Mouse (Mus musculus): ENCODE measurements at regions not wholly inside any gene's neighbourhood (a gene's known extent, or its start where the extent isn't known, plus 50 kb on each side); places are given as distances from the start of the nearest gene placed in this dataset.

GRCm38 (mm10) chr16:51937298-51937697, 93.7 kb upstream of the Cblb start:
- H3K27ac ChIP-seq (ENCODE audit: insufficient read depth, low read depth, low read length): no peak overlapping the region
- no peaks in the 10 kb centered on the region for H3K36me3 ChIP-seq (ENCODE audit: control insufficient read depth, insufficient read depth, low read length)
- 92% methylated on average over 9 of the region's 9 CpGs for WGBS
- H3K27me3 ChIP-seq (ENCODE audit: control insufficient read depth, insufficient read depth, low read length): no peaks in the 10 kb centered on the region
- no peak overlapping the region for H3K4me3 ChIP-seq (ENCODE audit: low read depth, low read length)
- TF ChIP-seq CTCF (IDR thresholded peaks at IDR 0.05; ENCODE audit: extremely low read depth, insufficient read length, insufficient replicate concordance, low read depth, low read length): no peak
- TF ChIP-seq POLR2A (IDR thresholded peaks at IDR 0.05; ENCODE audit: low read depth, low read length): no peak
- H3K4me1 ChIP-seq (ENCODE audit: control insufficient read depth, insufficient read depth, insufficient read length, low read length): no peaks in the 10 kb centered on the region

- H3K36me3 ChIP-seq (ENCODE audit: control insufficient read depth, insufficient read depth, low read length): no peaks in the 10 kb centered on the region
- no peak overlapping the region for H3K27ac ChIP-seq (ENCODE audit: insufficient read depth, low read depth, low read length)
- no peak overlapping the region for H3K4me3 ChIP-seq (ENCODE audit: low read depth, low read length)
- WGBS: 93% methylated on average over 5 of the region's 5 CpGs
- no peak for TF ChIP-seq POLR2A (IDR thresholded peaks at IDR 0.05; ENCODE audit: low read depth, low read length)
- TF ChIP-seq CTCF (IDR thresholded peaks at IDR 0.05; ENCODE audit: extremely low read depth, insufficient read length, insufficient replicate concordance, low read depth, low read length): no peak
- H3K27me3 ChIP-seq (ENCODE audit: control insufficient read depth, insufficient read depth, low read length): no peaks in the 10 kb centered on the region
- H3K4me1 ChIP-seq (ENCODE audit: control insufficient read depth, insufficient read depth, insufficient read length, low read length): no peaks in the 10 kb centered on the region
Observed at GRCm38 (mm10) chr16:51939061-51939460, 92.0 kb upstream of the Cblb start.

- Histone ChIP-seq H3K27ac (ENCODE audit: insufficient read depth, low read depth, low read length) (no peak overlapping the region), H3K4me3 (ENCODE audit: low read depth, low read length) (no peak overlapping the region), H3K36me3 (ENCODE audit: control insufficient read depth, insufficient read depth, low read length) (no peaks in the 10 kb centered on the region), H3K27me3 (ENCODE audit: control insufficient read depth, insufficient read depth, low read length) (no peaks in the 10 kb centered on the region), H3K4me1 (ENCODE audit: control insufficient read depth, insufficient read depth, insufficient read length, low read length) (no peaks in the 10 kb centered on the region)
- TF ChIP-seq POLR2A (IDR thresholded peaks at IDR 0.05; ENCODE audit: low read depth, low read length) (no peak), CTCF (IDR thresholded peaks at IDR 0.05; ENCODE audit: extremely low read depth, insufficient read length, insufficient replicate concordance, low read depth, low read length) (no peak)
Observed at GRCm38 (mm10) chr16:51940574-51940973, 90.5 kb upstream of the Cblb start.

- 31% methylated on average over 9 of the region's 9 CpGs for WGBS
- no peaks in the 10 kb centered on the region for H3K27me3 ChIP-seq (ENCODE audit: control insufficient read depth, insufficient read depth, low read length)
- TF ChIP-seq POLR2A (IDR thresholded peaks at IDR 0.05; ENCODE audit: low read depth, low read length): no peak
- no peak for TF ChIP-seq CTCF (IDR thresholded peaks at IDR 0.05; ENCODE audit: extremely low read depth, insufficient read length, insufficient replicate concordance, low read depth, low read length)
- no peaks in the 10 kb centered on the region for H3K4me1 ChIP-seq (ENCODE audit: control insufficient read depth, insufficient read depth, insufficient read length, low read length)
- no peaks in the 10 kb centered on the region for H3K36me3 ChIP-seq (ENCODE audit: control insufficient read depth, insufficient read depth, low read length)
- no peak overlapping the region for H3K4me3 ChIP-seq (ENCODE audit: low read depth, low read length)
- H3K27ac ChIP-seq (ENCODE audit: insufficient read depth, low read depth, low read length): peak overlapping the region; percentile 40; the same call in 1 of the 2 replicates
Observed at GRCm38 (mm10) chr16:51942431-51943130, 88.4 kb upstream of the Cblb start.

- H3K36me3 ChIP-seq (ENCODE audit: control insufficient read depth, insufficient read depth, low read length): no peaks in the 10 kb centered on the region
- H3K27ac ChIP-seq (ENCODE audit: insufficient read depth, low read depth, low read length): no peak overlapping the region
- 78% methylated on average over 6 of the region's 6 CpGs for WGBS
- H3K4me3 ChIP-seq (ENCODE audit: low read depth, low read length): no peak overlapping the region
- no peak for TF ChIP-seq POLR2A (IDR thresholded peaks at IDR 0.05; ENCODE audit: low read depth, low read length)
- TF ChIP-seq CTCF (IDR thresholded peaks at IDR 0.05; ENCODE audit: extremely low read depth, insufficient read length, insufficient replicate concordance, low read depth, low read length): no peak
- no peaks in the 10 kb centered on the region for H3K27me3 ChIP-seq (ENCODE audit: control insufficient read depth, insufficient read depth, low read length)
- H3K4me1 ChIP-seq (ENCODE audit: control insufficient read depth, insufficient read depth, insufficient read length, low read length): no peaks in the 10 kb centered on the region
Observed at GRCm38 (mm10) chr16:51967051-51967845, 63.8 kb upstream of the Cblb start.
